Mouse (Mus musculus) forebrain, embryonic 11.5 days (tissue): Measurements from ENCODE around the gene Nfatc2. TPM values are rescaled to one million over a fixed set of nuclear protein-coding genes. Genes with fewer than 3 reads are reported as not detected.

ENCODE experiments used
- ATAC-seq: fragments of 200-750 bp; cut with Nextera tagmentation; replicated peaks from 2 replicates; pipeline ENCODE4 v1.8.0; 2017; ENCODE audit warnings: moderate TSS enrichment; ENCODE audit not compliant: low FRiP score
- DNase-seq: peaks from one replicate; pipeline ENCODE4 v3.0.0-alpha.2; 2017; ENCODE audit warnings: low spot score
- H3K27ac ChIP-seq: fragments of 300-500 bp; sonication (generic); 2 replicates; pipeline ENCODE4 v1.5.1; 2014; ENCODE audit warnings: low read depth, low read length
- H3K27me3 ChIP-seq: fragments of 300-500 bp; sonication (generic); 2 replicates; pipeline ENCODE4 v1.6.1; 2014; ENCODE audit warnings: mild to moderate bottlenecking, low read length, mixed read lengths; ENCODE audit not compliant: control insufficient read depth, insufficient read depth
- H3K36me3 ChIP-seq: fragments of 300-500 bp; sonication (generic); 2 replicates; pipeline ENCODE4 v1.6.1; 2014; ENCODE audit warnings: mild to moderate bottlenecking, low read length, moderate library complexity, mixed read lengths; ENCODE audit not compliant: control insufficient read depth, insufficient read depth
- H3K4me1 ChIP-seq: fragments of 300-500 bp; sonication (generic); replicated peaks from 2 replicates; pipeline ENCODE4 v1.6.1; 2014; ENCODE audit warnings: low read length, mixed read lengths; ENCODE audit not compliant: control insufficient read depth, insufficient read depth
- H3K4me2 ChIP-seq: fragments of 300-500 bp; sonication (generic); 2 replicates; pipeline ENCODE4 v1.6.1; 2014; ENCODE audit warnings: low read depth, mild to moderate bottlenecking, low read length, moderate library complexity, mixed read lengths; ENCODE audit not compliant: severe bottlenecking
- H3K4me3 ChIP-seq: fragments of 300-500 bp; sonication (generic); 2 replicates; pipeline ENCODE4 v1.5.1; 2014; ENCODE audit warnings: low read depth, low read length
- H3K9ac ChIP-seq: fragments of 300-500 bp; sonication (generic); 2 replicates; pipeline ENCODE4 v1.6.1; 2014; ENCODE audit warnings: low read length
- H3K9me3 ChIP-seq: fragments of 300-500 bp; sonication (generic); 2 replicates; pipeline ENCODE4 v1.6.1; 2016; ENCODE audit warnings: low read length, mixed read lengths; ENCODE audit not compliant: control insufficient read depth
- WGBS: fragments of 180-500 bp; shearing (Covaris S2); extraction: QIAGEN DNeasy Blood & Tissue Kit; methylation state at CpG from one replicate; pipeline ENCODE4 v1.1.7; 2014; 5-methylcytosine and 5-hydroxymethylcytosine counted together
- polyA plus RNA-seq: library from polyadenylated mRNA; unstranded; fragments of >200 nt; fragmentation: Nextera tagmentation; extraction: Ambion mirVana; gene quantifications from 2 replicates; pipeline ENCODE4 v1.2.1, GENCODE M21; 2014

Nfatc2 gene
- polyA plus RNA-seq, 1 experiment from 2014 or later: 0.55 TPM

- Histone ChIP-seq H3K36me3 (no peaks in the 10 kb centered on the region), H3K9me3 (no peaks in the 10 kb centered on the region), H3K27ac (no peak overlapping the region), H3K4me1 (peaks cover 12% of the 10 kb centered on the region; the same call in 1 of the 2 replicates), H3K4me3 (no peak overlapping the region), H3K9ac (no peak overlapping the region), H3K4me2 (no peak overlapping the region), H3K27me3 (peaks cover 19% of the 10 kb centered on the region)
- DNase-seq (no peak), ATAC-seq (no peak)
- WGBS: 88% methylated on average over 8 of the region's 8 CpGs
Measured at GRCm38 (mm10) chr2:168587159-168587558, 14.3 kb downstream of the Nfatc2 start.

GRCm38 (mm10) chr2:168586512-168586911, 14.9 kb downstream of the Nfatc2 start:
- Histone ChIP-seq H3K27me3 (peaks cover 19% of the 10 kb centered on the region), H3K4me2 (no peak overlapping the region), H3K9me3 (no peaks in the 10 kb centered on the region), H3K4me1 (peaks cover 12% of the 10 kb centered on the region; the same call in 1 of the 2 replicates), H3K27ac (no peak overlapping the region), H3K36me3 (no peaks in the 10 kb centered on the region), H3K9ac (no peak overlapping the region), H3K4me3 (no peak overlapping the region)
- no peak for DNase-seq
- ATAC-seq: no peak
- WGBS: 90% methylated on average over 12 of the region's 12 CpGs

- DNase-seq (no peak), ATAC-seq (no peak)
- H3K4me1 ChIP-seq: peaks cover 21% of the 10 kb centered on the region
- H3K9me3 ChIP-seq: no peaks in the 10 kb centered on the region
- H3K27ac ChIP-seq: no peak overlapping the region
- H3K4me2 ChIP-seq: no peak overlapping the region
- H3K36me3 ChIP-seq: no peaks in the 10 kb centered on the region
- no peak overlapping the region for H3K4me3 ChIP-seq
- no peak overlapping the region for H3K9ac ChIP-seq
- 84% methylated on average over 6 of the region's 6 CpGs for whole genome bisulfite sequencing
- peaks cover 6% of the 10 kb centered on the region for H3K27me3 ChIP-seq
Measured at GRCm38 (mm10) chr2:168584857-168585256, 16.6 kb downstream of the Nfatc2 start.

GRCm38 (mm10) chr2:168584408-168584807, 17.0 kb downstream of the Nfatc2 start:
- H3K9me3 ChIP-seq: no peaks in the 10 kb centered on the region
- WGBS: 70% methylated on average over 8 of the region's 8 CpGs
- no peak overlapping the region for H3K9ac ChIP-seq
- ATAC-seq (no peak), DNase-seq (no peak)
- H3K4me2 ChIP-seq: no peak overlapping the region
- H3K36me3 ChIP-seq: no peaks in the 10 kb centered on the region
- no peak overlapping the region for H3K4me3 ChIP-seq
- H3K27me3 ChIP-seq: peaks cover 3% of the 10 kb centered on the region
- peaks cover 17% of the 10 kb centered on the region for H3K4me1 ChIP-seq
- no peak overlapping the region for H3K27ac ChIP-seq

- DNase-seq: no peak
- Histone ChIP-seq H3K4me3 (no peak overlapping the region), H3K27ac (no peak overlapping the region), H3K4me2 (no peak overlapping the region), H3K9ac (no peak overlapping the region), H3K9me3 (no peaks in the 10 kb centered on the region), H3K36me3 (no peaks in the 10 kb centered on the region), H3K27me3 (no peaks in the 10 kb centered on the region), H3K4me1 (peaks cover 14% of the 10 kb centered on the region)
- ATAC-seq: no peak
- WGBS: 81% methylated on average over 5 of the region's 5 CpGs
Measured at GRCm38 (mm10) chr2:168583084-168583483, 18.4 kb downstream of the Nfatc2 start.

- Histone ChIP-seq H3K9me3 (no peaks in the 10 kb centered on the region), H3K27me3 (no peaks in the 10 kb centered on the region), H3K4me1 (peaks cover 14% of the 10 kb centered on the region), H3K4me2 (no peak overlapping the region), H3K4me3 (no peak overlapping the region), H3K9ac (peak overlapping the region; percentile 9; the same call in 1 of the 2 replicates), H3K36me3 (no peaks in the 10 kb centered on the region), H3K27ac (0 out of 2 replicates have a peak overlapping the region, but pooled peaks have one; percentile 26)
- ATAC-seq (0 out of 2 replicates have a peak, but pooled peaks have one; percentile 22), DNase-seq (no peak)
- 12% methylated on average over 6 of the region's 6 CpGs for WGBS
Measured at GRCm38 (mm10) chr2:168581207-168581854, 20.1 kb downstream of the Nfatc2 start.

GRCm38 (mm10) chr2:168580295-168580915, 21.1 kb downstream of the Nfatc2 start:
- Histone ChIP-seq H3K4me2 (no peak overlapping the region), H3K4me1 (peaks cover 14% of the 10 kb centered on the region), H3K4me3 (no peak overlapping the region), H3K9ac (no peak overlapping the region), H3K9me3 (no peaks in the 10 kb centered on the region), H3K36me3 (no peaks in the 10 kb centered on the region), H3K27ac (no peak overlapping the region), H3K27me3 (no peaks in the 10 kb centered on the region)
- ATAC-seq (no peak), DNase-seq (no peak)
- WGBS: 52% methylated on average over 21 of the region's 22 CpGs

- H3K36me3 ChIP-seq: no peaks in the 10 kb centered on the region
- no peaks in the 10 kb centered on the region for H3K9me3 ChIP-seq
- DNase-seq (no peak), ATAC-seq (no peak)
- no peaks in the 10 kb centered on the region for H3K27me3 ChIP-seq
- no peak overlapping the region for H3K9ac ChIP-seq
- 84% methylated on average over 15 of the region's 15 CpGs for WGBS
- H3K4me2 ChIP-seq: no peak overlapping the region
- peaks cover 14% of the 10 kb centered on the region for H3K4me1 ChIP-seq
- no peak overlapping the region for H3K4me3 ChIP-seq
- H3K27ac ChIP-seq: no peak overlapping the region
Measured at GRCm38 (mm10) chr2:168579601-168580130, 21.8 kb downstream of the Nfatc2 start.
